Mouse (Mus musculus) heart, adult 2 months (tissue): ENCODE data around the gene Gpd2.

ENCODE experiments used
- CTCF ChIP-seq: fragments of 200-600 bp; IDR thresholded peaks from 2 replicates; pipeline ENCODE4 v1.8.1; 2022; ENCODE audit warnings: antibody characterized with exemption, mild to moderate bottlenecking, moderate library complexity
- EP300 ChIP-seq: fragments of 200-500 bp; IDR thresholded peaks from 2 replicates; pipeline ENCODE4 v1.6.1; 2011; ENCODE audit warnings: low read depth, low read length, control low read depth; ENCODE audit not compliant: insufficient read depth
- POLR2A ChIP-seq: fragments of 200-500 bp; IDR thresholded peaks from 2 replicates; pipeline ENCODE4 v1.6.1; 2011; ENCODE audit warnings: mild to moderate bottlenecking, low read depth, low read length, control low read depth; ENCODE audit not compliant: insufficient read depth

- TF ChIP-seq POLR2A (no peak), EP300 (no peak), CTCF (no peak)
Measured at GRCm38 (mm10) chr2:57287986-57288385, 50.6 kb downstream of the Gpd2 start.
